Mouse (Mus musculus) kidney, postnatal 0 days (tissue): ENCODE measurements around the gene Fam43b. TPM values are rescaled to one million over a fixed set of nuclear protein-coding genes. Genes with fewer than 3 reads are reported as not detected.

ENCODE experiments used
- ATAC-seq: fragments of 200-750 bp; cut with Nextera tagmentation; replicated peaks from 2 replicates; pipeline ENCODE4 v1.8.0; 2017; ENCODE audit warnings: low read depth, moderate number of reproducible peaks, moderate TSS enrichment, moderate library complexity; ENCODE audit not compliant: low FRiP score
- DNase-seq: peaks from one replicate; pipeline ENCODE4 v3.0.0-alpha.2; 2016; ENCODE audit warnings: low spot score
- H3K27ac ChIP-seq: fragments of 300-500 bp; sonication (generic); 2 replicates; pipeline ENCODE4 v1.5.1; 2014; ENCODE audit warnings: mild to moderate bottlenecking
- H3K27me3 ChIP-seq: fragments of 300-500 bp; sonication (generic); 2 replicates; pipeline ENCODE4 v1.6.1; 2014; ENCODE audit warnings: low read length, mixed read lengths; ENCODE audit not compliant: insufficient read depth
- H3K36me3 ChIP-seq: fragments of 300-500 bp; sonication (generic); 2 replicates; pipeline ENCODE4 v1.6.1; 2014; ENCODE audit warnings: low read length, mixed read lengths; ENCODE audit not compliant: insufficient read depth
- H3K4me1 ChIP-seq: fragments of 300-500 bp; sonication (generic); replicated peaks from 2 replicates; pipeline ENCODE4 v1.6.1; 2014; ENCODE audit warnings: antibody characterized with exemption, low read length, mixed read lengths; ENCODE audit not compliant: insufficient read depth
- H3K4me2 ChIP-seq: fragments of 300-500 bp; sonication (generic); 2 replicates; pipeline ENCODE4 v1.6.1; 2014; ENCODE audit warnings: mild to moderate bottlenecking, low read length, moderate library complexity, mixed read lengths
- H3K4me3 ChIP-seq: fragments of 300-500 bp; sonication (generic); replicated peaks from 2 replicates; pipeline ENCODE4 v1.5.1; 2014; ENCODE audit warnings: low read depth, low read length
- H3K9ac ChIP-seq: fragments of 300-500 bp; sonication (generic); 2 replicates; pipeline ENCODE4 v1.6.1; 2014; ENCODE audit warnings: low read depth, low read length
- H3K9me3 ChIP-seq: fragments of 300-500 bp; sonication (generic); replicated peaks from 2 replicates; pipeline ENCODE4 v1.6.1; 2016; ENCODE audit warnings: low read length, inconsistent platforms, mixed read lengths
- CTCF ChIP-seq: IDR thresholded peaks from 2 replicates; pipeline ENCODE4 v1.5.1; 2016; ENCODE audit warnings: antibody characterized with exemption, low read depth, mild to moderate bottlenecking, moderate library complexity
- WGBS: fragments of 180-500 bp; shearing (Covaris S2); extraction: QIAGEN DNeasy Blood & Tissue Kit; methylation state at CpG from one replicate; pipeline ENCODE4 v1.1.7; 2014; 5-methylcytosine and 5-hydroxymethylcytosine counted together
- polyA plus RNA-seq: library from polyadenylated mRNA; unstranded; fragments of >200 nt; fragmentation: Nextera tagmentation; extraction: Ambion mirVana; gene quantifications from 2 replicates; pipeline ENCODE4 v1.2.1, GENCODE M21; 2015

Fam43b gene
- polyA plus RNA-seq, 1 experiment from 2014 or later, result 0.12 TPM

- Histone ChIP-seq H3K4me2 (no peak overlapping the region), H3K27me3 (no peaks in the 10 kb centered on the region), H3K9ac (no peak overlapping the region), H3K4me3 (no peak overlapping the region), H3K36me3 (no peaks in the 10 kb centered on the region), H3K27ac (no peak overlapping the region), H3K9me3 (no peaks in the 10 kb centered on the region), H3K4me1 (0 out of 2 replicates have a peak, but pooled peaks cover 3% of the 10 kb centered on the region)
- no peak for DNase-seq
- ATAC-seq, result no peak
- TF ChIP-seq CTCF, result no peak
- 79% methylated on average over 12 of the region's 12 CpGs for WGBS
Measured at GRCm38 (mm10) chr4:138356551-138356950, 39.8 kb downstream of the Fam43b start.

DNA sequence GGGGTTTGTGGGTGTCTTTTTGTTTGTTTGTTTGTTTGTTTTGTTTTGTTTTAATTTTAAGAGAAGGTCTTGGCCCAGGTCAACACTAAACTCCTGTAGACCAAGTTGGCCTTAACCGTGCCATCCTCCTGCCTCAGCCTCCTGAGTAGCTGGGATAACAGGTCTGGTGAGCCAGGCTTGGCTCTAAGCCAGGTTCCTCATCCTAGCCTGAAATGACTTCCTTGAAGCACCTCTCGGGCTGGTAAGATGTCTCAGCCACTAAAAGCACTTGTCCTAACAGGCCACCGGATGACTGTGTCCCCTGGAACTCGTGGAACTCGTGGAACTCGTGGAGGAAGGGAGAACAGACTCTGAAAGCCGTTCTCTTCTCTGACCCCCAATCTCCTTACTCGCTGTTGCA, 40.2 kb downstream of the Fam43b start:
- Histone ChIP-seq H3K4me1 (no peaks in the 10 kb centered on the region), H3K27ac (no peak overlapping the region), H3K36me3 (no peaks in the 10 kb centered on the region), H3K27me3 (no peaks in the 10 kb centered on the region), H3K4me2 (no peak overlapping the region), H3K4me3 (no peak overlapping the region), H3K9me3 (no peaks in the 10 kb centered on the region), H3K9ac (no peak overlapping the region)
- ATAC-seq, result no peak
- TF ChIP-seq CTCF, result no peak
- no peak for DNase-seq
- WGBS, result 82% methylated on average over 8 of the region's 8 CpGs

DNA sequence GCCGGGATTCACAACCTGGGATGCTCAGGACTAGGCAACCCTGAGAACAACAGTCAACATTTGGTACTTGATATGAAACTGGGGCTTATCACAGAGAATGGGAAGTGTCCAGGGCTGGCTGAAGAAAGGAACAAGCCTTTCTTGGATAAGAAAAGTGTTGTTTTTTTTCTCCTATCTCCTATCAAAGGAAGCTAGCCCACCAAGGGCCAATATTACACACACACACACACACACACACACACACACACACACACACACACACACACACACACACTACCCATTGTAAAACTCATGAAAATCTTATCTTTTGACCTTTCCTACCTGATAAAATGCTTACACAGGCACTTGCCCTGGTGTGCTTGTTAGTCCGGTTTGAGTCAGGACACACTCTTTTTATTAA, 40.8 kb downstream of the Fam43b start:
- H3K9me3 ChIP-seq, result no peaks in the 10 kb centered on the region
- DNase-seq (no peak), ATAC-seq (no peak)
- H3K4me3 ChIP-seq, result no peak overlapping the region
- H3K4me1 ChIP-seq, result no peaks in the 10 kb centered on the region
- WGBS, result 80% methylated on average over 2 of the region's 2 CpGs
- H3K9ac ChIP-seq, result no peak overlapping the region
- no peaks in the 10 kb centered on the region for H3K36me3 ChIP-seq
- TF ChIP-seq CTCF, result no peak
- no peak overlapping the region for H3K27ac ChIP-seq
- no peaks in the 10 kb centered on the region for H3K27me3 ChIP-seq
- H3K4me2 ChIP-seq, result no peak overlapping the region

DNA sequence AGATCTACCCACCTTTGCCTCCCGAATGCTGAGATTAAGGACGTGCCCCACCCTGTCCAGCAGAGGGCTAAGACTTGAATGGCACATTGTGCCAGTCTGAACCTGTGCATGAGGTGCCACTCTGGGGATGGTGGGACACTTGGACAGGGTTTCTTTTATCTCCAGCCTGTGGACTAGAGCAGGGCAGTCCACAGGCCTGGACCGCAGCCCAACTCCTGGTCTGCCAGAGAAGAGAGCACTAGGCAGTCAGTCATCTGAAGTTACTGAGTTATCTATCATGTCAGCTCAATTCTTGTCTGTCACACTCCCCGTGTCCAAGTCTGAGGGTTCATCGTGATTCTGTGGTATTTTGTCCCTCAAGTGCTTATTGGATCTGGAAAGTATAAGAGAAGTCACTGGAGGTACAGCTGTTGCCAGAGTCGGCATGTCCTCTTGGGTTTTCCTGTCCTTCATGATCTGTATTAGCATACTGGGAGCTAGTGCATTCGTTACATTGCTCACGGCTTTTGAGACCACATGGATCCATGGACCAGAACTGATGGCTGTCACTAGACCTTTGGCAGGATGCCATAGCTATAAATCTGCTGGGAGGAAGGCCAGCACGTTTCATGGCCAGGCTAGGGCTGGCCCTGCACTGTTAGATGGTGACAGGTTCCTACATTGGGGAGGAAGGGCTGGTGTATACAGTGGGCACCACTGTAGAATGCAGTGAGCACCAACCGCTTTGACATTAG, 42.7 kb downstream of the Fam43b start:
- Histone ChIP-seq H3K4me3 (no peak overlapping the region), H3K27me3 (no peaks in the 10 kb centered on the region), H3K9ac (no peak overlapping the region), H3K36me3 (no peaks in the 10 kb centered on the region), H3K4me1 (no peaks in the 10 kb centered on the region), H3K9me3 (no peaks in the 10 kb centered on the region), H3K27ac (no peak overlapping the region), H3K4me2 (no peak overlapping the region)
- TF ChIP-seq CTCF, result peak; percentile 28; the same call in 1 of the 2 replicates
- ATAC-seq (no peak; the same call in 1 of the 2 replicates), DNase-seq (no peak)
- 56% methylated on average over 10 of the region's 10 CpGs for WGBS

DNA sequence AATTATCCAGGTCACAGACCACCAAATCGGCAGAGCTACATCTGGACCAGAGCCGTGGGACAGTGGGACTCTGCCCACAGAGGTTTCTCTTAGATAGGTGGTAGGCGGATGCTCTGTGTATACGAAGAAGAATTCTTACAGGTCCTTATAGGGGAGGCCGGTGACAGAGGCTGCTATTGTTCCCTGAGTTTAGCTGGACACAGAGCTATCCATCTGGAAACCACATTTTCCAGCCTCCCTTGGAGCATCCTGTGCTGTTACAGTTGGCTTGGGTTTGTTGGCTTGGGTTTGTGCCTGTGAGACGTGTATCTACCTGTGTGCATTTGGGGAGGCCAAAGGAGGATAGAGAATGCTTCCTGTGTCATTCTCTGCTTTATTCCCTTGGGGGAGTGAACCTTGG, 43.6 kb downstream of the Fam43b start:
- no peaks in the 10 kb centered on the region for H3K36me3 ChIP-seq
- no peak overlapping the region for H3K4me3 ChIP-seq
- no peak overlapping the region for H3K4me2 ChIP-seq
- TF ChIP-seq CTCF, result no peak
- no peaks in the 10 kb centered on the region for H3K4me1 ChIP-seq
- no peak overlapping the region for H3K27ac ChIP-seq
- H3K9me3 ChIP-seq, result no peaks in the 10 kb centered on the region
- WGBS, result 84% methylated on average over 6 of the region's 6 CpGs
- ATAC-seq, result no peak
- H3K9ac ChIP-seq, result no peak overlapping the region
- no peak for DNase-seq
- no peaks in the 10 kb centered on the region for H3K27me3 ChIP-seq

DNA sequence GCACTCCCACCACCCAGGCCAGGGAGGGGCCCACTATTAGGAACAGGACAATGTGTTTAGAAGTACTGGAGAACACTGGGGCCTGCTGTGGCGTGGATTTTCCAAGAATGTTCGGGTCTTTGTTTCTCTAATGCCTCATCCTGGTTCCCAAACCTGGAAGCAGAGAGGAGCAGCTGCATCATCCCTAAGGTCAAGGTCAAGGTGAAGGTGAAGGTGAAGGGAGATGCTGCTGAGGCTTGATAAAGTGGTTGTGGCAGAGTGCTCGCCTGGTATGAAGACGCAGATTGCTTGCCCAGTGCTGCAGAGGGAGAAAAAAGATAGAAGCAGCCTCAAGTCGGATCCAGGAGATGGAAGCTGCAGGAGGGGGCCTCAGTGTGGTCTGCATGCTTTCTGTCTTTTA, 44.5 kb downstream of the Fam43b start:
- Histone ChIP-seq H3K4me1 (no peaks in the 10 kb centered on the region), H3K36me3 (no peaks in the 10 kb centered on the region), H3K27ac (no peak overlapping the region), H3K4me3 (no peak overlapping the region), H3K9ac (no peak overlapping the region), H3K4me2 (no peak overlapping the region), H3K9me3 (no peaks in the 10 kb centered on the region), H3K27me3 (no peaks in the 10 kb centered on the region)
- no peak for DNase-seq
- ATAC-seq, result no peak
- 90% methylated on average over 5 of the region's 5 CpGs for WGBS
- no peak for TF ChIP-seq CTCF

DNA sequence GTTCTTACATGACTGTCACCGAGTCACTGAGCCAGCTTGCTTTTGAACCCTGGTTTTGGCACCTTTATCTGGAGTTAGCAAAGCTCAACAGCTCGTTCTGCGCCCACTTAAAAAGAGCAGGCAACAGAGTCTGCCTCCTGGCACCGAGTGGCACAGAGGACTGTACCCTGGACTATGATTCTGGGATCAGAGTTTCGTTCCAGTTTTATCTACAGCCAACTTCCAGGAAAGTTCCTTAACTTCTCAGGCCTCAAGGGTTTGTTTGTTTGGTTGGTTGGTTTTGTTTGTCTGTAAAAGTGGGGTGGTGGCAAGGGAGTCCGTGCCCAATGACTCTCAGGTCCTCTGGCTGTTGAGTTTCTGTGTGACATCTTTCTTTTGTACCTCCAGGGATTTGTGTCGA, 47.6 kb downstream of the Fam43b start:
- no peaks in the 10 kb centered on the region for H3K36me3 ChIP-seq
- no peak for ATAC-seq
- no peak overlapping the region for H3K27ac ChIP-seq
- no peak for TF ChIP-seq CTCF
- no peak overlapping the region for H3K4me3 ChIP-seq
- H3K27me3 ChIP-seq, result no peaks in the 10 kb centered on the region
- no peak overlapping the region for H3K9ac ChIP-seq
- DNase-seq, result no peak
- WGBS, result 74% methylated on average over 7 of the region's 7 CpGs
- H3K9me3 ChIP-seq, result no peaks in the 10 kb centered on the region
- no peak overlapping the region for H3K4me2 ChIP-seq
- peaks cover 1% of the 10 kb centered on the region for H3K4me1 ChIP-seq
